Mouse (Mus musculus) limb, embryonic 14.5 days (tissue): ENCODE data around the gene Nt5c. TPM values are rescaled to one million over a fixed set of nuclear protein-coding genes. Genes with fewer than 3 reads are reported as not detected.
A peak's percentile ranks its signal among the peaks of the same experiment; 100 is the strongest.
"Not testable (repeated sequence)": the region's sequence is repeated elsewhere in the genome, so short reads cannot be mapped to it uniquely, and the experiment has no call there.

ENCODE experiments used
- ATAC-seq: fragments of 200-750 bp; cut with Nextera tagmentation; 2 replicates; pipeline ENCODE4 v1.8.0; 2017; ENCODE audit warnings: low read depth, moderate number of reproducible peaks, moderate TSS enrichment; ENCODE audit not compliant: low FRiP score
- DNase-seq: peaks from one replicate; pipeline ENCODE4 v3.0.0-alpha.2; 2015; ENCODE audit warnings: low spot score
- H3K27ac ChIP-seq: fragments of 300-500 bp; sonication (generic); replicated peaks from 2 replicates; pipeline ENCODE4 v1.5.1; 2014; ENCODE audit warnings: low read depth, mild to moderate bottlenecking, low read length, moderate library complexity, mixed read lengths
- H3K27me3 ChIP-seq: fragments of 300-500 bp; sonication (generic); 2 replicates; pipeline ENCODE4 v1.6.1; 2014; ENCODE audit warnings: low read length, mixed read lengths; ENCODE audit not compliant: control insufficient read depth, insufficient read depth
- H3K36me3 ChIP-seq: fragments of 300-500 bp; sonication (generic); 2 replicates; pipeline ENCODE4 v1.6.1; 2014; ENCODE audit warnings: mild to moderate bottlenecking, low read length, moderate library complexity, mixed read lengths; ENCODE audit not compliant: control insufficient read depth, insufficient read depth
- H3K4me1 ChIP-seq: fragments of 300-500 bp; sonication (generic); 2 replicates; pipeline ENCODE4 v1.6.1; 2014; ENCODE audit warnings: antibody characterized with exemption, low read length, mixed read lengths; ENCODE audit not compliant: control insufficient read depth, insufficient read depth
- H3K4me2 ChIP-seq: fragments of 300-500 bp; sonication (generic); replicated peaks from 2 replicates; pipeline ENCODE4 v1.6.1; 2014; ENCODE audit warnings: low read depth, mild to moderate bottlenecking, low read length, moderate library complexity; ENCODE audit not compliant: severe bottlenecking
- H3K4me3 ChIP-seq: fragments of 300-500 bp; sonication (generic); replicated peaks from 2 replicates; pipeline ENCODE4 v1.5.1; 2014; ENCODE audit warnings: low read length
- H3K9ac ChIP-seq: fragments of 300-500 bp; sonication (generic); 2 replicates; pipeline ENCODE4 v1.6.1; 2014; ENCODE audit warnings: mild to moderate bottlenecking, low read depth, low read length, moderate library complexity; ENCODE audit not compliant: severe bottlenecking
- H3K9me3 ChIP-seq: fragments of 300-500 bp; sonication (generic); 2 replicates; pipeline ENCODE4 v1.6.1; 2016; ENCODE audit warnings: low read length; ENCODE audit not compliant: control insufficient read depth
- POLR2A ChIP-seq: fragments of 200-500 bp; IDR thresholded peaks from 2 replicates; pipeline ENCODE4 v1.8.0; 2012; ENCODE audit warnings: inconsistent platforms, mild to moderate bottlenecking, moderate library complexity, borderline replicate concordance; ENCODE audit not compliant: insufficient read depth, insufficient read length; ENCODE audit errors: extremely low read depth
- WGBS: fragments of 180-500 bp; shearing (Covaris S2); extraction: QIAGEN DNeasy Blood & Tissue Kit; methylation state at CpG from one replicate; pipeline ENCODE4 v1.1.7; 2014; 5-methylcytosine and 5-hydroxymethylcytosine counted together
- polyA plus RNA-seq, 2 experiments: library from polyadenylated mRNA; depleted of rRNA in 1 of 2; stranded (reverse) in 1 of 2; unstranded in 1 of 2; fragments of >200 nt; fragmentation: Nextera tagmentation in 1 of 2; extraction: Ambion mirVana in 1 of 2; gene quantifications; 2 replicates each; pipeline versions ENCODE4 v1.2.1 to v1.2.3; 2012 to 2014

Nt5c gene
- polyA plus RNA-seq, 2 experiments = 55.4 to 76.6 TPM

GRCm38 (mm10) chr11:115483278-115483677, 8.4 kb downstream of the Nt5c start:
- H3K4me2 ChIP-seq = no peak overlapping the region
- H3K4me1 ChIP-seq = no peaks in the 10 kb centered on the region
- no peaks in the 10 kb centered on the region for H3K9me3 ChIP-seq
- DNase-seq = no peak
- H3K27me3 ChIP-seq = no peaks in the 10 kb centered on the region
- 72% methylated on average over 11 of the region's 11 CpGs for WGBS
- no peak for ATAC-seq
- H3K27ac ChIP-seq = no peak overlapping the region
- no peak overlapping the region for H3K4me3 ChIP-seq
- TF ChIP-seq POLR2A = no peak
- H3K9ac ChIP-seq = no peak overlapping the region
- no peaks in the 10 kb centered on the region for H3K36me3 ChIP-seq

DNA sequence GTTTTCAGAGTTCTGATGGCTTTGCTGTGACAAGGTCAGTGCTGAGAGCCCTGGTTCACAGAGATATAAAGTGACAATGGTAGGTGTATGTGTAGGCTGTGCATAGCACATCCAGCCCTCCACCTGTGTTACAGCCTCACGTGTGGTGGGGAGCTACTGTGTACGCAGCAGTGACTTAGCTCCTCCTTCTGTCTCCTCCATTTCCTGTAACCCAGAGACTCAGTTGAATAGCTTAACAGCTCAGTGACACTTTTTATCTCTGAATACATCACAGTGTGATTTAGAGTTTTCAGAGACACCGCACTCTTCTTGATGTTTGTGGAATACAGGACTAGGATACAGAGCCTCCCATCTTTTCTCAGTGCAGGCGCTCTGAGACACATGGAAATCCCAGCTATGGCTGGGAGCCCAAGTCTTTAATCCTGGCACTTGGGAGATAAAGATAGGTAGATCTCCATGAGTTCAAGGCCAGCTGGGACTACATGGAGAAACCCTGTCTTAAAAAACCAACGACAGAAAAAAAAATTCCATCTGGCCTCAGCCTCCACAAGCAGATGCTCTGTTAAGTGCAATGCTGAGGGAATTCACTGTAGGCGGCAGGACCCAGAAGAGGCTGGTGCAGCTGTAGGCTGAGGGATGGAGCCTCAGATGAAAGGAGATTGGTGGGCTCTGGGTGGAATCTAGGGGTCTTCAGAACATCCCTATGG, 10.0 kb downstream of the Nt5c start:
- no peak overlapping the region for H3K4me3 ChIP-seq
- H3K9ac ChIP-seq = no peak overlapping the region
- H3K4me1 ChIP-seq = no peaks in the 10 kb centered on the region
- no peak for TF ChIP-seq POLR2A
- H3K36me3 ChIP-seq = no peaks in the 10 kb centered on the region
- H3K4me2 ChIP-seq = no peak overlapping the region
- H3K27ac ChIP-seq = no peak overlapping the region
- H3K9me3 ChIP-seq = no peaks in the 10 kb centered on the region
- WGBS = 84% methylated on average over 6 of the region's 6 CpGs
- no peaks in the 10 kb centered on the region for H3K27me3 ChIP-seq
- no peak for DNase-seq
- no peak for ATAC-seq

DNA sequence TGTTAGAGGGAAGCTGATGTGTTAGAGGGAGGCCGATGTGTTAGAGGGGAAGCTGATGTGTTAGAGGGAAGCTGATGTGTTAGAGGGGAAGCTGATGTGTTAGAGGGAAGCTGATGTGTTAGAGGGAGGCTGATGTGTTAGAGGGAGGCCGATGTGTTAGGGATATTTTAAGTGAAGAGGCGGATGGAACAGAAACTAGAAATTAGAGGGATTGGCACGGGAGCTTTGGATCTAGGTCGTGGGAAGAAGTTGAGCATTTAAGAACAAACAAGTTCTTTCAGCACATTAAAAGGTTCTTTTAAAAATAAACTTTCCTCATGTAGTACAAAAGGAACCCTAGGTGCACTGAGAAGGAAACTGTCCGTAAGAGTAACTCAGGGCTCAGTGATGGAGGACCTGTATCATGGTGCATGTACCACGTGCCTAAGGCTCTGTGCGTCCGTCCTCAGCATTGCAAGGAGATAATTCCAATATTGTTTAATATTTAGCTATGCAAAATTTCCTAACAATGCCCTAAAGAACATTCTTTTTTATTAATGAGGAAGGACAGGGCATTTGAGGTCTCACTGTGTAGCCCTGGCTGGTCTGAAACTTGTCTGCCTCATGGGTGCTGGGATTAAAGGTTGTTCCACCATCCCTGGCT, 13.2 kb downstream of the Nt5c start:
- WGBS = 86% methylated on average over 9 of the region's 9 CpGs
- no peak overlapping the region for H3K4me3 ChIP-seq
- no peak for TF ChIP-seq POLR2A
- H3K27ac ChIP-seq = no peak overlapping the region
- ATAC-seq (no peak), DNase-seq (no peak)
- no peaks in the 10 kb centered on the region for H3K9me3 ChIP-seq
- H3K9ac ChIP-seq = no peak overlapping the region
- no peak overlapping the region for H3K4me2 ChIP-seq
- H3K27me3 ChIP-seq = no peaks in the 10 kb centered on the region
- H3K4me1 ChIP-seq = peaks cover 8% of the 10 kb centered on the region; the same call in 1 of the 2 replicates
- H3K36me3 ChIP-seq = no peaks in the 10 kb centered on the region

DNA sequence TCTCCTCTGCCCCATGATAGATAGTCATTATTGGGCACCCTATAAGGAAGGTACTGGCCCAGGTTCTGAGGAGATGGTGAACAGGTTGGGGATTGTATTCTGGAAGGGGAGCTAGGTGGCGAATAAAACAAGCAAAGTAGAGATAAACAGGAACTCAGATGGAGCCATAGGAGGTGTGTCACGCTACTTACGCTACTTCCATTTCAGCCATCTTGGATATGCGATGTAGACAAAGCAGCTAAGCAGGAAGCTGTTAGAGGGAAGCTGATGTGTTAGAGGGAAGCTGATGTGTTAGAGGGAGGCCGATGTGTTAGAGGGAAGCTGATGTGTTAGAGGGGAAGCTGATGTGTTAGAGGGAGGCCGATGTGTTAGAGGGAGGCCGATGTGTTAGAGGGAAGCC, 14.3 kb downstream of the Nt5c start:
- not testable (repeated sequence) for H3K27me3 ChIP-seq, H3K9me3 ChIP-seq, DNase-seq, H3K4me2 ChIP-seq, ATAC-seq, H3K27ac ChIP-seq, H3K4me1 ChIP-seq, H3K4me3 ChIP-seq, H3K36me3 ChIP-seq
- H3K9ac ChIP-seq = 0 out of 2 replicates have a peak overlapping the region, but pooled peaks have one; percentile 16
- 84% methylated on average over 7 of the region's 7 CpGs for WGBS

DNA sequence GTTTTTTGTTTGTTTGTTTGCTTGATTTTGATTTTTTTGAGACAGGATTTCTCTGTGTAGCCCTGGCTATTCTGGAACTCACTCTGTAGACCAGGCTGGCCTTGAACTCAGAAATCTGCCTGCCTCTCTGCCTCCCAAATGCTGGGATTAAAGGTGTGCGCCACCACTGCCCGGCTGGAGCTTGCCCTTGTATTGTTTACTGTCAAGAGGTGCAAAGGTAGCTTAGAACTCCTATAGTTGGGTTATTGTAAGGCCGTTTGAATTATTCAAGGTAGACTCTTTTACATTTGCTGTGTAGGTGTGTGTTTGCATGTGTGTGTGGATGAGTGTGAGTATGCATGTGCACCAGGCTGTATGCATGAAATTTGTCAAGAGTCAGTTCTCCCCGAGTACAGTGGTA, 15.0 kb downstream of the Nt5c start:
- not testable (repeated sequence) for ATAC-seq, H3K9me3 ChIP-seq, DNase-seq, H3K36me3 ChIP-seq, H3K4me3 ChIP-seq, H3K9ac ChIP-seq, H3K27ac ChIP-seq, H3K4me1 ChIP-seq, H3K27me3 ChIP-seq
- 75% methylated on average over 4 of the region's 4 CpGs for WGBS
- H3K4me2 ChIP-seq = peak overlapping the region; percentile 92
